Mouse (Mus musculus) cerebellum, adult 2 months (tissue): ENCODE results near the gene Cyp1a2. TPM values are rescaled to one million over a fixed set of nuclear protein-coding genes. Genes with fewer than 3 reads are reported as not detected.

ENCODE experiments used
- DNase-seq, 2 experiments: peaks; one replicate each; pipeline ENCODE4 v3.0.0; 2021
- H3K27ac ChIP-seq: fragments of 200-500 bp; 2 replicates; pipeline ENCODE4 v1.5.1; 2012; ENCODE audit warnings: low read length, control low read depth, inconsistent platforms; ENCODE audit not compliant: insufficient read depth
- H3K27me3 ChIP-seq: fragments of 200-500 bp; 2 replicates; pipeline ENCODE4 v1.6.1; 2012; ENCODE audit warnings: inconsistent platforms, mild to moderate bottlenecking, low read length, moderate library complexity; ENCODE audit not compliant: control insufficient read depth, insufficient read depth
- H3K4me1 ChIP-seq: fragments of 200-500 bp; 2 replicates; pipeline ENCODE4 v1.6.1; 2011; ENCODE audit warnings: low read length; ENCODE audit not compliant: control insufficient read depth, insufficient read depth
- H3K4me3 ChIP-seq: fragments of 200-500 bp; replicated peaks from 2 replicates; pipeline ENCODE3; 2011; ENCODE audit warnings: mild to moderate bottlenecking, low read depth, low read length, control low read depth; ENCODE audit not compliant: insufficient read depth
- CTCF ChIP-seq: fragments of 200-500 bp; IDR thresholded peaks from 2 replicates; pipeline ENCODE4 v1.5.1; 2011; ENCODE audit warnings: low read depth, mild to moderate bottlenecking, control low read depth, low read length, moderate library complexity, borderline replicate concordance; ENCODE audit not compliant: insufficient read depth
- POLR2A ChIP-seq: fragments of 200-500 bp; IDR thresholded peaks from 2 replicates; pipeline ENCODE4 v1.6.1; 2011; ENCODE audit warnings: low read length, control low read depth, borderline replicate concordance; ENCODE audit not compliant: insufficient read depth
- WGBS: fragments of 180-500 bp; shearing (Covaris S2); methylation state at CpG from one replicate; pipeline ENCODE4 v1.1.7; 2018; 5-methylcytosine and 5-hydroxymethylcytosine counted together
- polyA plus RNA-seq: library from polyadenylated mRNA; depleted of rRNA; stranded (reverse); fragments of >200 nt; gene quantifications from 2 replicates; pipeline ENCODE4 v1.2.3, GENCODE M21; 2012; rRNA removed

Gene Cyp1a2
- polyA plus RNA-seq, 1 experiment, result not detected

- no peak overlapping the region for H3K27ac ChIP-seq
- peak in 1 of 2 experiments; percentile 35 for DNase-seq
- 27% methylated on average over 6 of the region's 6 CpGs for WGBS
These were observed 45.7 kb downstream of the Cyp1a2 start for GRCm38 (mm10) chr9:57637741-57638322.

GRCm38 (mm10) chr9:57637272-57637671, 46.2 kb downstream of the Cyp1a2 start:
- TF ChIP-seq POLR2A (no peak), CTCF (no peak)
- DNase-seq, result no peak
- 45% methylated on average over 3 of the region's 3 CpGs for WGBS
- no peak overlapping the region for H3K4me3 ChIP-seq
- no peaks in the 10 kb centered on the region for H3K27me3 ChIP-seq
- no peak overlapping the region; the same call in 1 of the 2 replicates for H3K27ac ChIP-seq
- H3K4me1 ChIP-seq, result peaks cover 44% of the 10 kb centered on the region

More at GRCm38 (mm10) chr9:57637741-57638322, 45.7 kb downstream of the Cyp1a2 start:
- Histone ChIP-seq H3K4me1 (peaks cover 45% of the 10 kb centered on the region), H3K27me3 (no peaks in the 10 kb centered on the region), H3K4me3 (no peak overlapping the region)
- TF ChIP-seq POLR2A (no peak), CTCF (no peak)

- DNase-seq, result no peak
- Histone ChIP-seq H3K4me1 (peaks cover 29% of the 10 kb centered on the region), H3K4me3 (no peak overlapping the region), H3K27me3 (no peaks in the 10 kb centered on the region), H3K27ac (no peak overlapping the region)
- TF ChIP-seq CTCF (no peak), POLR2A (no peak)
- WGBS, result 39% methylated on average over 4 of the region's 4 CpGs
These were observed 50.0 kb downstream of the Cyp1a2 start for GRCm38 (mm10) chr9:57633481-57634024.

- no peak for TF ChIP-seq POLR2A
- TF ChIP-seq CTCF, result peak; percentile 96
- H3K4me3 ChIP-seq, result no peak overlapping the region
- H3K27ac ChIP-seq, result no peak overlapping the region
- H3K27me3 ChIP-seq, result no peaks in the 10 kb centered on the region
- DNase-seq, result peak; percentile 68 to 83
- H3K4me1 ChIP-seq, result peaks cover 32% of the 10 kb centered on the region
- 68% methylated on average over 14 of the region's 14 CpGs for WGBS
These were observed 54.2 kb downstream of the Cyp1a2 start for GRCm38 (mm10) chr9:57629118-57629874.

DNA sequence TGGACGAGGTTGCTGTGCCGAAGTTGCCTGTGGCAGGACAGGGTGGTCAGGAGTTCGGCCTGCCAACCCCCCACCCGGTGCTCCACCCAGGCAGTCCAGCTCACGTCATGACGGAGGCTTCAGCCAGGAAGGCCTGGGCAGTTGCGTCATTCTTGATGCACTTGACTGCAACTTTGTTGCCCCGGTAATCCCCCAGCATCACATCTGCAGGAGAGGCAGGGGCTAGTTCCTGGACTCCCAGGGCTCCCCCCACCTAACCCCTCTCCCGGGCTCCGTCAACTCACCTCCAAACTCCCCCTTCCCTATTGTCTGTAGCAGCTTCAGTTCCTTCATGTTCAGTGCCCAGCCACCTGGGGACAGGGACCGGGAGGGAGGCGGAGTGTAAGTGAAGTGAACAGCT, 54.8 kb downstream of the Cyp1a2 start:
- no peak overlapping the region for H3K27ac ChIP-seq
- no peak for TF ChIP-seq POLR2A
- TF ChIP-seq CTCF, result no peak
- no peak for DNase-seq
- no peaks in the 10 kb centered on the region for H3K27me3 ChIP-seq
- WGBS, result 89% methylated on average over 12 of the region's 12 CpGs
- no peak overlapping the region for H3K4me3 ChIP-seq
- H3K4me1 ChIP-seq, result peaks cover 32% of the 10 kb centered on the region

GRCm38 (mm10) chr9:57627892-57628291, 55.6 kb downstream of the Cyp1a2 start:
- H3K4me1 ChIP-seq, result peaks cover 29% of the 10 kb centered on the region
- H3K4me3 ChIP-seq, result no peak overlapping the region
- WGBS, result 91% methylated on average over 11 of the region's 11 CpGs
- DNase-seq, result no peak
- H3K27ac ChIP-seq, result no peak overlapping the region
- no peak for TF ChIP-seq CTCF
- no peak for TF ChIP-seq POLR2A
- H3K27me3 ChIP-seq, result no peaks in the 10 kb centered on the region

DNA sequence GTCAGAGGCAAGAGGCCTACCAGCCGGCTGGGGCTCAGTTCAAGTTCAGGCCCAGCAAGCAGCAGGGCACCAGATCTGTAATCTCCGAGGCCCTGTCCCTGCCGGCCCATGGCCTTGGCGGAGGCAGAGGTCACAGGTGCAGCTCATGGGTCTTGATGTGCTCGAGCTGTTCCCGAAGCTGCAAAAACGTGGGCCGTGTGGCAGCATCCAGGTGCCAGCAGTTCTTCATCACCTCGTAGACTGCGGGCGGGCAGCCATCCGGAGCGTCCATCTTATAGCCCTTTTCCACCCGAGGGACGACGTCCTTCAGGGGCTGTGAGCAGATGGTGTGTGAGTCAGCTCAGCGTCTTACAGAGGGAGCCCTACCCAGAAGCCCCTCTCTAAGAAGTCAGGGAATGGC, 56.3 kb downstream of the Cyp1a2 start:
- Histone ChIP-seq H3K27ac (no peak overlapping the region), H3K4me1 (peaks cover 29% of the 10 kb centered on the region), H3K4me3 (no peak overlapping the region), H3K27me3 (no peaks in the 10 kb centered on the region)
- WGBS, result 78% methylated on average over 17 of the region's 17 CpGs
- TF ChIP-seq CTCF (no peak), POLR2A (no peak)
- DNase-seq, result no peak

Other genes starting within 250 kb of the Cyp1a2 start
- 20.2 and 21.2 TPM in 2 replicates for gene Ppcdc, start 243.6 kb downstream of the Cyp1a2 start, polyA plus RNA-seq
- 353 and 360 TPM in 2 replicates for gene Scamp5, start 215.6 kb downstream of the Cyp1a2 start, polyA plus RNA-seq
- gene Rpp25, start 179.7 kb downstream of the Cyp1a2 start, polyA plus RNA-seq, result 8.0 and 11.1 TPM in 2 replicates
- gene Cox5a, start 162.4 kb downstream of the Cyp1a2 start, polyA plus RNA-seq, result 554 and 607 TPM in 2 replicates
- 10.9 and 11.0 TPM in 2 replicates for gene Fam219b, start 146.2 kb downstream of the Cyp1a2 start, polyA plus RNA-seq
- gene Mpi, start 130.9 kb downstream of the Cyp1a2 start, polyA plus RNA-seq, result 86.5 and 95.1 TPM in 2 replicates
- 35.5 and 38.8 TPM in 2 replicates for gene Scamp2, start 122.8 kb downstream of the Cyp1a2 start, polyA plus RNA-seq
- 39.5 and 40.3 TPM in 2 replicates for gene Ulk3, start 94.3 kb downstream of the Cyp1a2 start, polyA plus RNA-seq
- 1.4 and 1.5 TPM in 2 replicates for gene Cplx3, start 77.4 kb downstream of the Cyp1a2 start, polyA plus RNA-seq
- 0.06 TPM in 1 of 2 replicates, not detected in the other for gene Lman1l, start 62.9 kb downstream of the Cyp1a2 start, polyA plus RNA-seq
- 45.5 and 57.2 TPM in 2 replicates for gene Csk, start 30.1 kb downstream of the Cyp1a2 start, polyA plus RNA-seq
- 0.10 and 0.11 TPM in 2 replicates for gene Cyp1a1, start 4.2 kb upstream of the Cyp1a2 start, polyA plus RNA-seq
- 16.1 TPM in 2 replicates for gene Edc3, start 24.8 kb upstream of the Cyp1a2 start, polyA plus RNA-seq
- gene Clk3, start 82.2 kb upstream of the Cyp1a2 start, polyA plus RNA-seq, result 144 TPM in 2 replicates
- 5.8 and 6.4 TPM in 2 replicates for gene Arid3b, start 153.1 kb upstream of the Cyp1a2 start, polyA plus RNA-seq
- 133 and 140 TPM in 2 replicates for gene Ubl7, start 227.3 kb upstream of the Cyp1a2 start, polyA plus RNA-seq